9 mouse cellular contexts compared by ENCODE assay signal in the genomic region with DNA sequence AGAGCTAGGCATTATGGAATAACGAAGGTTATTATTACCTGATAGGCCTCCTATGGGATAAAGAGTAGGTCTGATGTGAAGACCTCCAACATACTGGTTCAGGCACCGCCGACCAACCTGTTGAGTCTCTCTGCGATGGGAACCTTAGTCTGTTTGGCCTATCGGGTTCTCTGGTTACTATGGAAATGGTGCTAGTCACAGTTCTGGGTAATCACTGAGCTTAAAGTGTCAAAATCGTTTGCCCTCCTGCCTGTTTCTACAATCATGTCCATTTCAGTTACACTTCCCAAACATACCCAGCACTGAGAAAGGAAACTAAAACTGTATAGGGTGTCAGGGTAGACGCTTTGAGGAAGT. TPM values are rescaled to one million over a fixed set of nuclear protein-coding genes. Genes with fewer than 3 reads are reported as not detected.
DNase-seq lines count a peak whose midpoint lies in the region; ATAC-seq and TF ChIP-seq lines count a peak whose summit lies in the region.
"Had no signal": no experiment of that assay in that cellular context is flagged by ENCODE, and none has a peak within 500 bp of the region (broad histone marks: within the 10 kb centered on the region; RNA-seq: fewer than 3 reads in every experiment).

No protein-coding gene starts in this region.

- DNase-seq in kidney, postnatal 0 days (ENCODE audit: low spot score), result no peak
- no peak for DNase-seq in kidney, adult 18-20 months
- DNase-seq in ES-E14 (ENCODE audit: low read depth, low spot score), result no peak
- DNase-seq in embryonic facial prominence, embryonic 10.5 days (ENCODE audit: low spot score), result no peak
- peak; percentile 16 for DNase-seq in hindbrain, postnatal 0 days (ENCODE audit: low spot score)
- DNase-seq in adrenal gland, postnatal 10 days, result no peak
- no peak for DNase-seq in adrenal gland, adult (ENCODE audit: inconsistent age in 2 of 2, low spot score in 1 of 2)

- H3K9ac ChIP-seq in kidney, postnatal 0 days (ENCODE audit: low read depth, low read length), result peak overlapping the region; percentile 35; the same call in 1 of the 2 replicates
- H3K9ac ChIP-seq in ES-E14 (ENCODE audit: insufficient read depth, low read depth, low read length, poor library complexity, severe bottlenecking), result peak overlapping the region; percentile 85; the same call in 1 of the 2 replicates
- no peak overlapping the region for H3K9ac ChIP-seq in hindbrain, postnatal 0 days (replicated peaks; ENCODE audit: low read length)
- no peak overlapping the region for H3K9ac ChIP-seq in midbrain, embryonic 16.5 days (ENCODE audit: low read depth, low read length)

- no peaks in the 10 kb centered on the region for H3K27me3 ChIP-seq in kidney, postnatal 0 days (ENCODE audit: insufficient read depth, low read length)
- H3K27me3 ChIP-seq in embryonic facial prominence, embryonic 10.5 days (replicated peaks; ENCODE audit: low read depth, poor library complexity, severe bottlenecking), result peaks cover 11% of the 10 kb centered on the region
- no peaks in the 10 kb centered on the region for H3K27me3 ChIP-seq in hindbrain, postnatal 0 days (ENCODE audit: insufficient read depth, low read length)
- H3K27me3 ChIP-seq in midbrain, embryonic 16.5 days (ENCODE audit: control insufficient read depth, insufficient read depth, low read depth, low read length), result no peaks in the 10 kb centered on the region

- in situ Hi-C loops in ES-E14 (cut with MboI; ENCODE audit: low sequenced_read_pairs in 2 of 2, unreplicated experiment in 2 of 2), result no loop called here

- peak overlapping the region; percentile 26 for H3K4me3 ChIP-seq in kidney, postnatal 0 days (replicated peaks; ENCODE audit: low read depth, low read length)
- peak overlapping the region; percentile 73 to 80 for H3K4me3 ChIP-seq in ES-E14 (ENCODE audit: insufficient read depth in 1 of 2, low read depth in 1 of 2, low read length in 2 of 2, poor library complexity in 1 of 2, severe bottlenecking in 1 of 2)
- H3K4me3 ChIP-seq in embryonic facial prominence, embryonic 10.5 days, result peak overlapping the region; percentile 72
- H3K4me3 ChIP-seq in hindbrain, postnatal 0 days (ENCODE audit: low read length), result peak overlapping the region; percentile 51
- peak overlapping the region; percentile 66 for H3K4me3 ChIP-seq in midbrain, embryonic 16.5 days (ENCODE audit: low read depth, low read length)

- no peak for TF ChIP-seq CTCF in kidney, postnatal 0 days (IDR thresholded peaks at IDR 0.05; ENCODE audit: low read depth)
- TF ChIP-seq CTCF in hindbrain, postnatal 0 days (IDR thresholded peaks at IDR 0.05; ENCODE audit: low read depth), result no peak

- no peaks in the 10 kb centered on the region for H3K9me3 ChIP-seq in kidney, postnatal 0 days (replicated peaks; ENCODE audit: low read length)
- no peaks in the 10 kb centered on the region for H3K9me3 ChIP-seq in ES-E14 (ENCODE audit: control insufficient read depth, insufficient read depth, low read depth, low read length)
- no peaks in the 10 kb centered on the region for H3K9me3 ChIP-seq in embryonic facial prominence, embryonic 10.5 days
- no peaks in the 10 kb centered on the region for H3K9me3 ChIP-seq in hindbrain, postnatal 0 days (ENCODE audit: low read length)
- H3K9me3 ChIP-seq in midbrain, embryonic 16.5 days (replicated peaks; ENCODE audit: control insufficient read depth, low read length, poor library complexity, severe bottlenecking), result no peaks in the 10 kb centered on the region

- 33% methylated on average over 7 of the region's 7 CpGs for WGBS in kidney, postnatal 0 days
- whole genome bisulfite sequencing in embryonic facial prominence, embryonic 10.5 days, result 27% methylated on average over 7 of the region's 7 CpGs
- 36% methylated on average over 7 of the region's 7 CpGs for WGBS in hindbrain, postnatal 0 days
- WGBS in midbrain, embryonic 16.5 days, result 16% methylated on average over 7 of the region's 7 CpGs

- H3K27ac ChIP-seq in kidney, postnatal 0 days, result peak overlapping the region; percentile 87
- H3K27ac ChIP-seq in ES-E14 (ENCODE audit: insufficient read depth, low read depth, low read length, poor library complexity, severe bottlenecking), result peak overlapping the region; percentile 93; the same call in 1 of the 2 replicates
- H3K27ac ChIP-seq in embryonic facial prominence, embryonic 10.5 days (replicated peaks), result peak overlapping the region; percentile 98
- H3K27ac ChIP-seq in hindbrain, postnatal 0 days, result peak overlapping the region; percentile 74
- H3K27ac ChIP-seq in midbrain, embryonic 16.5 days (ENCODE audit: low read length), result peak overlapping the region; percentile 88

- peak overlapping the region; percentile 36 for H3K4me2 ChIP-seq in kidney, postnatal 0 days (ENCODE audit: low read length)
- H3K4me2 ChIP-seq in hindbrain, postnatal 0 days (ENCODE audit: low read depth, low read length), result peak overlapping the region; percentile 42
- H3K4me2 ChIP-seq in midbrain, embryonic 16.5 days (ENCODE audit: low read length), result peak overlapping the region; percentile 49

- no peaks in the 10 kb centered on the region for H3K4me1 ChIP-seq in kidney, postnatal 0 days (replicated peaks; ENCODE audit: insufficient read depth, low read length)
- H3K4me1 ChIP-seq in ES-E14 (ENCODE audit: control insufficient read depth in 2 of 2, insufficient read depth in 2 of 2, low read length in 2 of 2, poor library complexity in 1 of 2), result no peaks in the 10 kb centered on the region; a peak in 1 of 4 replicates
- 0 out of 2 replicates have a peak, but pooled peaks cover 4% of the 10 kb centered on the region for H3K4me1 ChIP-seq in embryonic facial prominence, embryonic 10.5 days
- no peaks in the 10 kb centered on the region for H3K4me1 ChIP-seq in hindbrain, postnatal 0 days (ENCODE audit: insufficient read depth, low read length)
- H3K4me1 ChIP-seq in midbrain, embryonic 16.5 days (ENCODE audit: control insufficient read depth, insufficient read depth, low read length), result peaks cover 11% of the 10 kb centered on the region; the same call in 1 of the 2 replicates

- no peak for ATAC-seq in kidney, postnatal 0 days (replicated peaks; ENCODE audit: low FRiP score, low read depth)
- 0 out of 2 replicates have a peak, but pooled peaks have one; percentile 0 for ATAC-seq in hindbrain, postnatal 0 days
- peak; percentile 8; the same call in 1 of the 2 replicates for ATAC-seq in midbrain, embryonic 16.5 days

- no peaks in the 10 kb centered on the region for H3K36me3 ChIP-seq in kidney, postnatal 0 days (ENCODE audit: insufficient read depth, low read length)
- peaks cover 4% of the 10 kb centered on the region for H3K36me3 ChIP-seq in ES-E14 (ENCODE audit: control insufficient read depth, insufficient read depth, low read length, poor library complexity, severe bottlenecking)
- peaks cover 30% of the 10 kb centered on the region for H3K36me3 ChIP-seq in embryonic facial prominence, embryonic 10.5 days (replicated peaks)
- no peaks in the 10 kb centered on the region for H3K36me3 ChIP-seq in hindbrain, postnatal 0 days (ENCODE audit: insufficient read depth, low read length)
- H3K36me3 ChIP-seq in midbrain, embryonic 16.5 days (ENCODE audit: control insufficient read depth, insufficient read depth, low read length), result no peaks in the 10 kb centered on the region

TF ChIP-seq in ES-E14, 5 proteins besides CTCF, POLR2A, EP300 and RAD21:
- TF ChIP-seq CHD2 (IDR thresholded peaks at IDR 0.05; ENCODE audit: low read depth, low read length), result no peak
- no peak for TF ChIP-seq ZC3H11A (IDR thresholded peaks at IDR 0.05; ENCODE audit: borderline replicate concordance, low read depth, low read length)
- TF ChIP-seq HCFC1 (IDR thresholded peaks at IDR 0.05; ENCODE audit: borderline replicate concordance, insufficient read depth, low read length), result no peak
- no peak for TF ChIP-seq ZNF384 (IDR thresholded peaks at IDR 0.05; ENCODE audit: low read depth, low read length)
- no peak for TF ChIP-seq MAFK (IDR thresholded peaks at IDR 0.05; ENCODE audit: insufficient read depth, low read depth, low read length)
TF ChIP-seq in ES-E14: peak in this region for 0.

RNA-seq across cellular contexts. Expression of gene Nono, which starts 0.4 kb away (rescaled TPM):
- polyA plus RNA-seq in kidney, postnatal 0 days (2015; fragmentation: Nextera tagmentation; extraction: Ambion mirVana), result 265 and 282 TPM in 2 replicates
- total RNA-seq in ES-E14 (2012; rRNA removed), result 259 and 271 TPM in 2 replicates
- 646 and 656 TPM in 2 replicates for polyA plus RNA-seq in embryonic facial prominence, embryonic 10.5 days (2016; fragmentation: Nextera tagmentation; extraction: Ambion mirVana)
- 201 and 220 TPM in 2 replicates for total RNA-seq in hindbrain, postnatal 0 days (2014; rRNA removed)
- polyA plus RNA-seq in hindbrain, postnatal 0 days (2015; fragmentation: Nextera tagmentation; extraction: Ambion mirVana), result 187 and 189 TPM in 2 replicates
- polyA plus RNA-seq in midbrain, embryonic 16.5 days (2015; fragmentation: Nextera tagmentation; extraction: Ambion mirVana), result 292 and 324 TPM in 2 replicates
- 100 to 1,000 TPM; 185 to 186 TPM for total RNA-seq in adrenal gland, postnatal 10 days (2021)

RNA-seq across cellular contexts. Expression of gene Zmym3, which starts 8.1 kb away (rescaled TPM):
- 16.9 and 19.1 TPM in 2 replicates for polyA plus RNA-seq in kidney, postnatal 0 days (2015; fragmentation: Nextera tagmentation; extraction: Ambion mirVana)
- 53.9 and 62.5 TPM in 2 replicates for total RNA-seq in ES-E14 (2012; rRNA removed)
- 20.9 and 27.5 TPM in 2 replicates for polyA plus RNA-seq in embryonic facial prominence, embryonic 10.5 days (2016; fragmentation: Nextera tagmentation; extraction: Ambion mirVana)
- total RNA-seq in hindbrain, postnatal 0 days (2014; rRNA removed), result 169 and 208 TPM in 2 replicates
- 91.9 and 93.3 TPM in 2 replicates for polyA plus RNA-seq in hindbrain, postnatal 0 days (2015; fragmentation: Nextera tagmentation; extraction: Ambion mirVana)
- polyA plus RNA-seq in midbrain, embryonic 16.5 days (2015; fragmentation: Nextera tagmentation; extraction: Ambion mirVana), result 110 and 119 TPM in 2 replicates
- total RNA-seq in adrenal gland, postnatal 10 days (2021), result 10 to 100 TPM; 54.9 to 91.8 TPM

RNA-seq across cellular contexts. Expression of gene Itgb1bp2, which starts 20.1 kb away (rescaled TPM):
- polyA plus RNA-seq in kidney, postnatal 0 days (2015; fragmentation: Nextera tagmentation; extraction: Ambion mirVana), result 0.34 and 0.79 TPM in 2 replicates
- total RNA-seq in ES-E14 (2012; rRNA removed), result 2.2 and 2.8 TPM in 2 replicates
- polyA plus RNA-seq in embryonic facial prominence, embryonic 10.5 days (2016; fragmentation: Nextera tagmentation; extraction: Ambion mirVana), result 2.3 and 3.2 TPM in 2 replicates
- total RNA-seq in hindbrain, postnatal 0 days (2014; rRNA removed), result 1.6 and 4.9 TPM in 2 replicates
- polyA plus RNA-seq in hindbrain, postnatal 0 days (2015; fragmentation: Nextera tagmentation; extraction: Ambion mirVana), result 0.58 and 1.1 TPM in 2 replicates
- polyA plus RNA-seq in midbrain, embryonic 16.5 days (2015; fragmentation: Nextera tagmentation; extraction: Ambion mirVana), result 1.2 and 2.1 TPM in 2 replicates
- 10 to 100 TPM in 1 of 2 experiments, 1 to 10 TPM in 1; 8.9 to 43.1 TPM for total RNA-seq in adrenal gland, postnatal 10 days (2021)

RNA-seq across cellular contexts. Expression of gene Gjb1, which starts 52.6 kb away (rescaled TPM):
- polyA plus RNA-seq in kidney, postnatal 0 days (2015; fragmentation: Nextera tagmentation; extraction: Ambion mirVana), result 49.8 and 52.9 TPM in 2 replicates
- 6.3 and 16.9 TPM in 2 replicates for total RNA-seq in ES-E14 (2012; rRNA removed)
- not detected in 2 replicates for polyA plus RNA-seq in embryonic facial prominence, embryonic 10.5 days (2016; fragmentation: Nextera tagmentation; extraction: Ambion mirVana)
- 0.68 and 4.0 TPM in 2 replicates for total RNA-seq in hindbrain, postnatal 0 days (2014; rRNA removed)
- polyA plus RNA-seq in hindbrain, postnatal 0 days (2015; fragmentation: Nextera tagmentation; extraction: Ambion mirVana), result 2.0 and 2.5 TPM in 2 replicates
- polyA plus RNA-seq in midbrain, embryonic 16.5 days (2015; fragmentation: Nextera tagmentation; extraction: Ambion mirVana), result 1.3 TPM in 2 replicates
- 10 to 100 TPM; 42.2 to 80.7 TPM for total RNA-seq in adrenal gland, postnatal 10 days (2021)
- total RNA-seq: neutrophil, adult 5-6 weeks had no signal

Comparison
In these comparisons a context has a peak if more than half of its experiments do, and no peak if none do; other contexts are left out.
1. H3K4me3 ChIP-seq: peak in every context shown above with its lines; median percentile 76 in ES-E14; 72 in embryonic facial prominence, embryonic 10.5 days; 66 in midbrain, embryonic 16.5 days; 51 in hindbrain, postnatal 0 days; 26 in kidney, postnatal 0 days.
2. H3K9ac ChIP-seq: peak in kidney, postnatal 0 days (single experiment) and ES-E14 (single experiment); none in hindbrain, postnatal 0 days (single experiment) and midbrain, embryonic 16.5 days (single experiment).
3. Peak in every context shown above with its lines, with median percentiles within 50 percentile points of each other: H3K27ac ChIP-seq and H3K4me2 ChIP-seq.